Mouse (Mus musculus) midbrain, embryonic 14.5 days (tissue): ENCODE results near the gene Islr. TPM values are rescaled to one million over a fixed set of nuclear protein-coding genes. Genes with fewer than 3 reads are reported as not detected.
A peak's percentile ranks its signal among the peaks of the same experiment; 100 is the strongest.

ENCODE experiments used
- ATAC-seq: fragments of 200-750 bp; cut with Nextera tagmentation; 2 replicates; pipeline ENCODE4 v1.8.0; 2017; ENCODE audit warnings: moderate number of reproducible peaks, moderate library complexity; ENCODE audit not compliant: low FRiP score, low TSS enrichment
- DNase-seq: peaks from one replicate; pipeline ENCODE4 v3.0.0-alpha.2; 2015
- H3K27ac ChIP-seq: fragments of 300-500 bp; sonication (generic); replicated peaks from 2 replicates; pipeline ENCODE4 v1.5.1; 2014; ENCODE audit warnings: mild to moderate bottlenecking, low read depth, low read length, moderate library complexity
- H3K27me3 ChIP-seq: fragments of 300-500 bp; sonication (generic); 2 replicates; pipeline ENCODE4 v1.6.1; 2014; ENCODE audit warnings: low read length, control low read depth, mixed read lengths; ENCODE audit not compliant: control insufficient read depth, insufficient read depth
- H3K36me3 ChIP-seq: fragments of 300-500 bp; sonication (generic); 2 replicates; pipeline ENCODE4 v1.6.1; 2014; ENCODE audit warnings: low read length, control low read depth; ENCODE audit not compliant: control insufficient read depth, insufficient read depth
- H3K4me1 ChIP-seq: fragments of 300-500 bp; sonication (generic); 2 replicates; pipeline ENCODE4 v1.6.1; 2014; ENCODE audit warnings: mild to moderate bottlenecking, antibody characterized with exemption, low read length, control low read depth; ENCODE audit not compliant: control insufficient read depth, insufficient read depth
- H3K4me2 ChIP-seq: fragments of 300-500 bp; sonication (generic); 2 replicates; pipeline ENCODE4 v1.6.1; 2014; ENCODE audit warnings: mild to moderate bottlenecking, low read length, moderate library complexity
- H3K4me3 ChIP-seq: fragments of 300-500 bp; sonication (generic); replicated peaks from 2 replicates; pipeline ENCODE4 v1.5.1; 2014; ENCODE audit warnings: low read depth, low read length
- H3K9ac ChIP-seq: fragments of 300-500 bp; sonication (generic); replicated peaks from 2 replicates; pipeline ENCODE4 v1.6.1; 2014; ENCODE audit warnings: mild to moderate bottlenecking, low read length, moderate library complexity
- H3K9me3 ChIP-seq: fragments of 300-500 bp; sonication (generic); 2 replicates; pipeline ENCODE4 v1.6.1; 2016; ENCODE audit warnings: low read length, control low read depth, mixed read lengths; ENCODE audit not compliant: control insufficient read depth
- WGBS: fragments of 180-500 bp; shearing (Covaris S2); extraction: QIAGEN DNeasy Blood & Tissue Kit; methylation state at CpG from one replicate; pipeline ENCODE4 v1.1.7; 2014; 5-methylcytosine and 5-hydroxymethylcytosine counted together
- polyA plus RNA-seq: library from polyadenylated mRNA; unstranded; fragments of >200 nt; fragmentation: Nextera tagmentation; extraction: Ambion mirVana; gene quantifications from 2 replicates; pipeline ENCODE4 v1.2.1, GENCODE M21; 2014

Gene Islr
- polyA plus RNA-seq, 1 experiment from 2014 or later: 16.6 TPM

- WGBS: 29% methylated on average over 2 of the region's 2 CpGs
- Histone ChIP-seq H3K36me3 (no peaks in the 10 kb centered on the region), H3K9me3 (no peaks in the 10 kb centered on the region), H3K27ac (no peak within 1 kb of the TSS), H3K4me3 (no peak within 1 kb of the TSS), H3K4me1 (peaks cover 23% of the 10 kb centered on the region), H3K9ac (no peak within 1 kb of the TSS), H3K27me3 (no peaks in the 10 kb centered on the region), H3K4me2 (no peak within 1 kb of the TSS)
- no peak for DNase-seq
- no peak for ATAC-seq
These were observed 85.4 kb downstream of the Islr start, which contains the start of gene Ccdc33 for GRCm38 (mm10) chr9:58118671-58119070. Ccdc33 (minus strand) TSS chr9:58118823.

DNA sequence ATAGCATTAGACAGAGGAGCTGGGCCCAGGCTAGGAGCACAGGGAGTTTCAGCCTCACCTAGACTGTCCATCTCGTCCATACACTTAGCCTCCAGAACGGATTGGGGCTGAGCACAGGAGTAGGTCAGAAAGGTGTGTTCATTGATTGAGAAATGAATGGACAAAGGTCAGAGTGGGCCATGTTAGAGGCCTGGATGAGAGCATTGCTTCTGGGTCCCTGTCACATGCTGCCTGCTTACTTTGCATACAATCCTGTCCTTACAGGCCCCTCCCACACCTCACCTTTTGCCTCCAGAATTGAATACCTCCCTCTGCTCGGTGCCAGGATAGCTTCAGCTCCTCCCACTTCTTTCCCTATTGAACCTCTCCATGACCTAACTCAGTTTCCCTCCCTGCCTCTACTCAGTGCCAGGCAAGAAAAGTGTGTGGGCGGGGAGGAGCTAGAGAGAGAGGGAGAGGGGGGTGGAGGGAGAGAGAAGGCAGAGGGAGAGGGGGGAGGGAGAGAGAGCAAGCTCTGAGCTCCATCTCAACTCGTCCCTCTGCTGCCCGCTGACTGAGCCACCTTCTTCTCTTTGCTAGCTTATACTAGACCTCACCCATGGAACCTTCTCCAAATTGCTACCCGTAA lies 88.0 kb downstream of the Islr start:
- no peaks in the 10 kb centered on the region for H3K36me3 ChIP-seq
- 0 out of 2 replicates have a peak overlapping the region, but pooled peaks have one; percentile 95 for H3K27ac ChIP-seq
- H3K9me3 ChIP-seq: no peaks in the 10 kb centered on the region
- no peak overlapping the region for H3K4me2 ChIP-seq
- H3K9ac ChIP-seq: no peak overlapping the region
- 41% methylated on average over 7 of the region's 7 CpGs for WGBS
- DNase-seq (no peak), ATAC-seq (no peak)
- no peak overlapping the region for H3K4me3 ChIP-seq
- no peaks in the 10 kb centered on the region for H3K27me3 ChIP-seq
- H3K4me1 ChIP-seq: peaks cover 47% of the 10 kb centered on the region

DNA sequence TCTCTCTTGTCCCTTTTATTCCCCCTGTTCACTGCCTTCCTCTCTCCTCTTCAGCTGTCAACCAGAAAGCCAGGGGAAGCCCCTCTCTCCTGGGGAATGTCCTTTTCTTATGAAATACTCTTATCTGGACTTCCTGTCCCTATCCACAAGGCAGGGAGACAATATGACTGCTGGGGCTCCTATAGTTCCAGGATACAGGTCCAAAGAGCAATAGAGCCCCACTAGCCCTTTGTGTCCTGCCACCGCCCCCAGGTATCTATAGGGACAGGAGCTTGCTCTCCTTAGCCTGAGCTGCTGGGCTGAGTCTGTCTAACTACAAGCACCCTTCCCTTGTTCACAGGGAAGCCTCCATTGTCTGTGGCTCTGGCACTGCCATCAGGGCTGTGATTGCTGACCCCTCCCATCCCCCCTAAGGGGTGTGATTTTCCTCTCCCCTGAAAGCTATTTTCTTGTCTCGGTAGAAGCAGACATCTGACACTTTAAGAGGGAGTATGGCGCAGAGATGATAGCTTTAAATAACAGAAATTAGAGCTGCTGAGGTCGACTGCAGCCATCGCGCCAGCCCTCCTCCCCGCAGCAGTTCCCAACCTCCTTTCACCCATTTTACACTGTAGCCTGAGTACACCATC lies 88.7 kb downstream of the Islr start:
- Histone ChIP-seq H3K4me1 (peaks cover 55% of the 10 kb centered on the region), H3K4me2 (no peak overlapping the region), H3K9ac (no peak overlapping the region), H3K27me3 (no peaks in the 10 kb centered on the region), H3K36me3 (no peaks in the 10 kb centered on the region), H3K27ac (peak overlapping the region; percentile 95; the same call in 1 of the 2 replicates), H3K4me3 (no peak overlapping the region), H3K9me3 (no peaks in the 10 kb centered on the region)
- ATAC-seq (no peak), DNase-seq (no peak)
- 34% methylated on average over 7 of the region's 7 CpGs for WGBS

GRCm38 (mm10) chr9:58114019-58114418 lies 90.1 kb downstream of the Islr start:
- H3K4me2 ChIP-seq: peak overlapping the region; percentile 41
- peak overlapping the region; percentile 6; the same call in 1 of the 2 replicates for H3K9ac ChIP-seq
- no peaks in the 10 kb centered on the region for H3K27me3 ChIP-seq
- H3K9me3 ChIP-seq: no peaks in the 10 kb centered on the region
- H3K36me3 ChIP-seq: no peaks in the 10 kb centered on the region
- H3K27ac ChIP-seq: peak overlapping the region; percentile 95
- H3K4me1 ChIP-seq: peaks cover 58% of the 10 kb centered on the region
- no peak for DNase-seq
- no peak overlapping the region for H3K4me3 ChIP-seq
- 2% methylated on average over 9 of the region's 9 CpGs for WGBS
- no peak for ATAC-seq

- 2% methylated on average over 22 of the region's 22 CpGs for WGBS
- H3K4me1 ChIP-seq: peaks cover 58% of the 10 kb centered on the region
- DNase-seq: peak; percentile 73
These were observed 90.7 kb downstream of the Islr start for GRCm38 (mm10) chr9:58113279-58113884.

DNA sequence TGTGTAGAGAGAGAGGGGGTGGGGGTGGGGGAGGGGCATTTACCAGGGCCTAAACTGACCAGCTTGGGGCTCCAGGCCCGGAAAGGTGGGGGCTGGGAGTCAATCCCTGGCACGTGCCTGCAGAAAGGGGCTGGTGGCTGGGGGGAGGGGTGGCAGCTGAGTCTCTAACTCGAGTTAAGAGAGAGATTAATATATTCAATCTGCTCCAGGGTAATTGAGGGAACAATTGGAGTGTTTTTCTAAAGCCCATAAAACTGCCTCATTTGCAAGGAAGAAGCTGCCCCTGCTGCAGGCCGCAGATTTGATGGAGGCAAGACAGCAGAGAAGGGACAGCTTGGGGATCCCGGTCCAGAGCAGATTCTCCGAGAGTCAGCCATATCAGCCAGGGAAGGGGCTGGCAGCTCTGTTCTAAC lies 91.2 kb downstream of the Islr start:
- Histone ChIP-seq H3K9me3 (no peaks in the 10 kb centered on the region), H3K27ac (peak overlapping the region; percentile 95), H3K4me1 (peaks cover 61% of the 10 kb centered on the region), H3K4me3 (peak overlapping the region; percentile 9; the same call in 1 of the 2 replicates), H3K4me2 (peak overlapping the region; percentile 41), H3K9ac (peak overlapping the region; percentile 6; the same call in 1 of the 2 replicates), H3K27me3 (no peaks in the 10 kb centered on the region), H3K36me3 (no peaks in the 10 kb centered on the region)
- ATAC-seq (peak; percentile 82), DNase-seq (peak; percentile 91)
- WGBS: 2% methylated on average over 6 of the region's 6 CpGs

More at GRCm38 (mm10) chr9:58113279-58113884, 90.7 kb downstream of the Islr start:
- peak; percentile 22 for ATAC-seq
- peak overlapping the region; percentile 6; the same call in 1 of the 2 replicates for H3K9ac ChIP-seq
- H3K4me2 ChIP-seq: peak overlapping the region; percentile 41
- H3K36me3 ChIP-seq: no peaks in the 10 kb centered on the region
- H3K9me3 ChIP-seq: no peaks in the 10 kb centered on the region
- no peaks in the 10 kb centered on the region for H3K27me3 ChIP-seq
- peak overlapping the region; percentile 9; the same call in 1 of the 2 replicates for H3K4me3 ChIP-seq
- peak overlapping the region; percentile 95 for H3K27ac ChIP-seq

DNA sequence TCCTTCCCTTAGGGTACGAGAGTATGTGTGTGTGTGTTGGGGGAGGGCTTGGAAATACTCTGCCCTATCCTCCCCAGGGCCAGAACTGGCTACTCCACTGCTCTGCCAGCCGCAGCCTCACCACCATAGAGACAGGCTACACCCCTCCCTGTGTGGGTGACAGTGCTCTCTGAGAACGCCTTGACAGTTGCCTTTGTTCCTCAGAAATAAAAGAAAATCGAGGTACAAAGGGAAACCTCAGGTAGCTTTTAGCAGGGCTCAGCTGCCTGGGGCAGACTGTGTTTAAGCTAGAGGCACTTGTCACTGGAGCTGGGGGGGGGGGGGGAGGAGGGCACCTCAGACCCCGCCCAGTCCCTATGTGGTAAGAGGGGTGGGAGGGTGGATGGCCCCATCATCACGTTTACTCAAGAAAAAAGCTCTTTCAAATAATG lies 91.8 kb downstream of the Islr start:
- ATAC-seq (peak; percentile 74), DNase-seq (peak; percentile 77)
- H3K9ac ChIP-seq: no peak overlapping the region; the same call in 1 of the 2 replicates
- peak overlapping the region; percentile 95 for H3K27ac ChIP-seq
- H3K27me3 ChIP-seq: no peaks in the 10 kb centered on the region
- no peak overlapping the region for H3K4me3 ChIP-seq
- H3K36me3 ChIP-seq: no peaks in the 10 kb centered on the region
- H3K4me2 ChIP-seq: peak overlapping the region; percentile 41; the same call in 1 of the 2 replicates
- 2% methylated on average over 6 of the region's 6 CpGs for WGBS
- no peaks in the 10 kb centered on the region for H3K9me3 ChIP-seq
- peaks cover 66% of the 10 kb centered on the region for H3K4me1 ChIP-seq

DNA sequence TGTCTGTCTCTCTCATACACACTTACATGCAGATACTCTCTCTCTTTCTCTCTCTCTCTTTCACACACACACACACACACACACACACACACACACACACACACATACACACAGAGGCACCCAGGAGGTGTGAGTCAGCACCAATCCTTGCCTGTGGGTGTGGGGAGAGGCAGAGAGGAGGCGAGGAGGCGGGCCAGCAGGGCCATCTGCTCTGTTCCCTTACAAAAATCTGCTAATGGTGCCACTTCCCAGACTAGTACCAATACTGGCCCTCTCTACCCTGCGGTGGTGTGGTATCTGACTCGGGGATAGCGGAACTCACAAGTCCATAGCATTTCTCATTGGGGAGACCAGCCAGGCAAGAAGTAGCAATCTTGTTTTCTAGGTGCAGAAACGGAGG lies 92.7 kb downstream of the Islr start:
- Histone ChIP-seq H3K9me3 (no peaks in the 10 kb centered on the region), H3K27me3 (no peaks in the 10 kb centered on the region), H3K27ac (peak overlapping the region; percentile 95), H3K9ac (no peak overlapping the region; the same call in 1 of the 2 replicates), H3K4me3 (no peak overlapping the region), H3K36me3 (no peaks in the 10 kb centered on the region), H3K4me1 (peaks cover 69% of the 10 kb centered on the region), H3K4me2 (no peak overlapping the region)
- ATAC-seq: no peak
- DNase-seq: no peak
- 33% methylated on average over 6 of the region's 6 CpGs for WGBS
